Mouse (Mus musculus) lung, postnatal 25 days (tissue): ENCODE results near the gene Vmn1r234.
A peak's percentile ranks its signal among the peaks of the same experiment; 100 is the strongest.
"Not testable (repeated sequence)": the region's sequence is repeated elsewhere in the genome, so short reads cannot be mapped to it uniquely, and the experiment has no call there.

ENCODE experiments used
- DNase-seq: peaks from one replicate; pipeline ENCODE4 v3.0.0; 2022; ENCODE audit warnings: low spot score

Gene Vmn1r234

DNA sequence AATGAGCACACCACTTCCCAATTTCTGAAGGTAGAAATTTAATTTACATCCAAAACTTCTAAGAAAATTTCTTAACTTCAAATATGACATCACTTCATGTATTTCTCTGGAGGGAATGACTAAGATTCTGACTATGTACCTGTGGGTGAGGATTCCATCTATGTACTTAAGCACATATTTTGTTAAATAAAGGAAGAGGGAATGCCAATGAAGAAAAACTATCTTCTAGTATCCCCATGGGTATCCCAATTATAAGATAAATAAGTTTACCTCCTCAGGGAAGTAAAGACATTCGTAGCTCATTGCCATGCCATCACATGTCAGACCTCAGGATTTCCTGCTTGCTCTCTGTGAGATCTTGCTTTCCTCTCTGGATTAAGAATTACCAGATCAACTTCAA, at the start of gene Vmn1r234:
Gene Vmn1r234, plus strand, starts transcription at position 301 of the 400 bp plus-strand sequence.
- no peak for DNase-seq

DNA sequence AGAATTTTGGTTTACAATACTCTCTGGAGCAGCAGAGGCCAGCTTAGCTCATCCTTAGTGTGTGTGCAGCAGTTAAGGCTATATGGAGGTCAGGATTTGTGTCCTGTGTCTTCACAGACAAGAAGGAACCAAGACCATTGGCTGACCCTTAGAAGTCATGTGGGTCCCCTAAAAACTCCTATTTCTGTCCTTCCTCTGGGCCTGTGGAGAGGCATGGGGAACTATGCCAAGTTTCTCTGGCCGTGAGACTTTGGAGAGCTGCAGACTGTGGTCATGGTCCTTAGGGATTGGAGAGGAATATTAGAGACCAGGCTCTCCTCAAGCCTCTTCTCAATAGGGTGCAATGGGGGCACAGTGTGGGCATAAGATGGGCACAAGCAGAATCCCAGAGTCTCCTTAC, 14.8 kb upstream of the Vmn1r234 start:
- DNase-seq, result not testable (repeated sequence)

GRCm38 (mm10) chr17:21231654-21232053, 5.8 kb downstream of the Vmn1r234 start:
- peak; percentile 12 for DNase-seq

GRCm38 (mm10) chr17:21256111-21256510, 30.2 kb downstream of the Vmn1r234 start, which contains the start of gene Vmn1r235:
Vmn1r235 (plus strand) TSS chr17:21256411.
- no peak for DNase-seq

DNA sequence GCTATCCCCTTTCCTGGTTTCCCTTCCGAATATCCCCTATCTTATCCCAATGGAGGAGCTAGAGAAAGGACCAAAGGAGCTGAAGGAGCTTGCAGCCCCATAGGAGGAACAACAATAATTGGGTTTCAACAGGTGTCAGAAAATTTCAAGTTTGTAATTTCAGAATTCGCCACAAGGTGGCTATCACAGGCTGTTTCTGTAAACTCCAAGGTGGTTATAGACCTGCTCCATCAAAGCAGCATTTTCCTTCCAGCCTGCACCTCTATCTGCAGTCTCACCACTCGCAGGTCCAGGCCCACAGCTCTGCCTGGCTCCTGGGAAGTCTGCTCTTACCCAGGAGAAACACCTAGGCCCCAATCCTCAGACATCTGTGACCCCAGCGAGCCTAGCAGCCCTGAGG, 46.2 kb downstream of the Vmn1r234 start:
- peak; percentile 64 for DNase-seq

DNA sequence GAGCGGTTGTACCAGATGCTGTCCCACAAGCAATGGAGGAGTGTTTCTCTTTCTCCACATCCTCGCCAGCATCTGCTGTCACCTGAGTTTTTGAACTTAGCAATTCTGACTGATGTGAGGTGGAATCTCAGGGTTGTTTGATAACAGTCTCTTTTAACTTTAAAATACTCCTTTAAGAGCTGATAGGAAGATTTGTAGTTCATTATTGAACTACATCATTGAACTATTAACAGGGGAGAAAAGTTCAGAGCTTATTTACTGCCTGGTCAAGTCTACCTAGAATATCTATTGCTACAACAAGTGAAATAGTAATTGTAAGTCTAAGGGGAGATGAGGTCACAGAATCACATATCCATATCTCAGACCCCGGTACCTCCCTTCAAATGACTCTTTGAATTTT, 56.8 kb downstream of the Vmn1r234 start, which contains the start of gene Vmn1r236:
Gene Vmn1r236, plus strand, starts transcription at position 301 of the 400 bp plus-strand sequence.
- no peak for DNase-seq

- DNase-seq, result no peak
Observed at GRCm38 (mm10) chr17:21284395-21284794, 58.5 kb downstream of the Vmn1r234 start.
